Mouse (Mus musculus): ENCODE results near the gene Nup188.

Gene Nup188

DNA sequence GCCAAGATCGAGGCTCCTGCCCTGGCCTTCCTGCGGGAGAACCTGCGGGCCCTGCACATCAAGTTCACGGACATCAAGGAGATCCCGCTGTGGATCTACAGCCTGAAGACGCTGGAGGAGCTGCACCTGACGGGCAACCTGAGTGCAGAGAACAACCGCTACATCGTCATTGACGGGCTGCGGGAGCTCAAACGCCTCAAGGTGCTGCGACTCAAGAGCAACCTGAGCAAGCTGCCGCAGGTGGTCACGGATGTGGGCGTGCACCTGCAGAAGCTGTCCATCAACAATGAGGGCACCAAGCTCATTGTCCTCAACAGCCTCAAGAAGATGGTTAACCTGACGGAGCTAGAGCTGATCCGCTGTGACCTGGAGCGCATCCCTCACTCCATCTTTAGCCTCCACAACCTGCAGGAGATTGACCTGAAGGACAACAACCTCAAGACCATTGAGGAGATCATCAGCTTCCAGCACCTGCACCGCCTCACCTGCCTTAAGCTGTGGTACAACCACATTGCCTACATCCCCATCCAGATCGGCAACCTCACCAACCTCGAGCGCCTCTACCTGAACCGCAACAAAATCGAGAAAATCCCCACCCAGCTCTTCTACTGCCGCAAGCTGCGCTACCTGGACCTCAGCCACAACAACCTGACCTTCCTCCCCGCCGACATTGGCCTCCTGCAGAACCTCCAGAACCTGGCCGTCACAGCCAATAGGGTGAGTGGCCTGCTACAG, 29.4 kb upstream of the Nup188 start:
- no peak for DNase-seq (ENCODE audit: low spot score)

DNA sequence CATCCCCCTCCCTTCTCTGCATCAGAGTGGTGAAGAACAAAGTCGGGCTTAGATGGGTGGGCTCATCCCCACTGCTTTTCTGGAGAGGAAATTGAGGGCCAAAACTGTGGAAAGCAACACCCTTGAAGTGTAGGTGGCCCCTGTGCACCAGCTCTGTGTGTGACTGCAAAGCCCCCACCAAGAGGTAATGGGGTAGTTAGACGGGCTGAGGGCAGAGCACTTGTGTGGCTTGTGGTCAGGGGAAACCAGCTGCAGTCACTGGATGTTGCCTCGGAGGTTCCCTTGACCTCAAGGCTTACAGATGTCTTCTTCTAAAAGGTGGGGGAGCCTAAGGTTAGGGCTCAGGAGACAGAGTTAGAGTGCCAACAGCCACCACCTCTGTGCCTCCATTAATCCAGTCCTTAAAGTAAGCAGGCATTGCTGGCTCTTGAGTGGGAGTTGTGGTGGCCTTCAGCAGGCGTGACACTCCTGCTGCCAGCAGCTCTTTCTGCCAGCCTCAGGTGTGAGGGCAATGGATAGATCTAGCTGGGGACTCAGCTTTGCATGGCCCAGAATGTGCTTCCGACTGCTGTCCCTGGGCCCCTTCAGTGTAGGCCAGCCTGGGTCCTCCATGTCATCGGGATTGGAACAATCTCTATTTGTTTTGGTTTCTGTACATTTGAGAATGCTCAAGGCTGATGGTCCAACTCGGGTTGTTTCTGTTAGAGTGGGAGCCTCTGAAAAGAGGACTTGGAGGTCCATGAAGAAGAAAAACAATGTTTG, 28.3 kb upstream of the Nup188 start:
- no peak for DNase-seq (ENCODE audit: low spot score)

DNA sequence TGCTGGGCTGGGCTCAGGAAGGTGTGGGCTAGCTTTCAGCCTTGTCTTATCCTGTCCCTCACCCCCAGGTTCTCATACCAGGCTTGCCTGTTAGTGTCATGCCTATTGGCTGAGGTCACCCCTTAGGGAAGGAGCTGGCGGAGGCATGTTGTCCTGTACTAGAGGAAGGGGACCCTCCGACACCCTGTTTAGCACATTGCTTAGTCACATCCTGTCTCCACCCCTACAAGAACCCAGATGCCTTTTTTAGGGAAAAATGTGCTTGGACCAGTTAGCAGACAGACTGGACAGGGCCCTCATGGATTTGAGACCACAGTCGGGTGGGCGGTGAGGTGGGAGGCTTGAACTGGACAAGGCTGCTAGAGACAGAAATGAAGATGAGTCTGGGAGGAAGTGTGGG, 27.6 kb upstream of the Nup188 start:
- DNase-seq (ENCODE audit: low spot score), result no peak

- DNase-seq (ENCODE audit: low spot score), result no peak
These were observed 26.8 kb upstream of the Nup188 start for GRCm38 (mm10) chr2:30259131-30260064.

- no peak for DNase-seq (ENCODE audit: low spot score)
These were observed 25.0 kb upstream of the Nup188 start for GRCm38 (mm10) chr2:30261064-30261736.

DNA sequence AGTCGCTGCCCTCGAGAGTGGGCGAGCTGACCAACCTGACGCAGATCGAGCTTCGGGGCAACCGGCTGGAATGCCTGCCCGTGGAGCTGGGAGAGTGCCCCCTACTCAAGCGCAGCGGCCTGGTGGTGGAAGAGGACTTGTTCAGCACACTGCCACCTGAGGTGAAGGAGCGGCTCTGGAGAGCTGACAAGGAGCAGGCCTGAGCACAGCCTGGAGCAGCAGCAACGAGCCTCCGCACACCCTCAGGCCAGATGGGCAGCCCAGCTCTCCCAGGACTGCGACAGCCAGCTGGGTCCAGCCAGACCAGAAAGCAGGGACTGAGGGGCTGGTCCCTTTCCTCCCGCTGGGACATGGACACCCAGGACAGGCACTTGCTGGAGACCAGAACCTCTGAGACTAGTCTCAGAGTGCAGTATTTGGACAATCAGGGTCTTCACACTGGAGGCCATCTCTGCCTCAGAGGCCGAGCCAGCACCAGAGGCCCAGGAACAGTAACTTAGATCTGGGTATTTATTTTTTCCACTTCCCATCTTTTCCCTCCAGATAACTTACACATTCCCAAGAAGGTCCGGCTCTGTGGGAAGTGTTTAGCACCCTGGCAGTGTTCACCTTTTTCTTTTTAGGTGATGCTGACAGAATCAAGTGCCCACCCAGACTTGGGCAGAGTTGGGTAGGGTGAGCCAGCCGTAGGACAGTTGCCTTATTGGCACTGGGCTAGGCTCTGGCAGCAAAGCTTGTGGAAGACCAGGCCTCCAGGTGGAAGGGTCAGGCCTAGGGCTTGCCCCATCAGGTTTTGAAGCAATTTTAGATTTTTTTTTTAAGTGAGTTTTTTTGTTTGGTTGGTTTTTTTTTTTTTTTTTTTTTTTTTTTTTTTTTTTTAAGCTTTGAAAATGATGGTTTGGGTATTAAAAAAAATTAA, 24.0 kb upstream of the Nup188 start:
- DNase-seq (ENCODE audit: low spot score), result no peak

DNA sequence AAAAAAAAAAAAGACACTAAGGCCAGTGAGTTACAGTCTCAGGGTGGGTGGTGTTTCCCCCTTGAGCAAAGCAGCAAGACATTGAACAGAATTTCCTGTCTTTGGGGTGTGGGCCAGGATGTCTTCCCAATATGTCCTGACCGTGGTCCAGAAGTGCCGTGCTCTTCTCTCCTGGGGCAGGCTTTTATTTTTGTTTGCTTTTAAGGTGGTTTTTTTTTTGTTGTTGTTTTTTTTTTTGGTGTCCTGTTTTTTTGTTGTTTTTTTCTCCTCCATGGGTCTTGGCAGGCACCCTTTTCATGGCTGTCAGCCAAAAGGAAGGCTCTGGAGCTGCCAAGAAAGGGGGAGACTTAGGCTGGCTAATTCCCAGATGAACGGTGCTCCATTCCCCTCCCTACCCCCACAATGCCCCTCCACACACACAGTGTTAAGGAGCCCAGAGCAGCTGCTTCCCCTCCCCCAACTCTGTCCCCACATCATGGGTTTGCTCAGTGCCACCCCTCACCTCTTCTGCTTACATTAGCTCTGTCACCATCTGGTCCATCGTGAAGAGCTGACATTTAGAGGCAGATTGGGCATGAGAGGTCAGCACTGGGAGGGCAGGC, 23.3 kb upstream of the Nup188 start:
- DNase-seq (ENCODE audit: low spot score), result no peak

DNA sequence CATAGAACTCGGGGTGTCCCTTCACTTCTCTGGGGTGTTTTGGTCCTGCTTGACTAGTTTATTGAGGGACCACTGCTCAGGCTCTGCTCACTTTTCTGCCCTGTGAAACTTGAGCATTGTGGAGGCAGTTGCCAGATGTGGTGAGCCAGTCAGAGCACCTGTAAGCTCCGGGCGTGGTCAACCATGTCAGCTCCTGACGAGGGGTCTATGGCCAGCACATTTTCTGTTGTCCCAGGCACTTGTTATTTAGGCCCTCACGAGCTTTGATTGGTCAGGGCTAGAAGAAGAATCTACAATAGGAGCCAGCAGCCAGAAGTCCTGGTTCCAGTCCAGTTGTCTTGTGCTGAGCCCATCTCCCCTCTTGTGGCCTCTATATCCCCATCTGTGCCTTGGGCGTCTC, 22.4 kb upstream of the Nup188 start:
- no peak for DNase-seq (ENCODE audit: low spot score)

DNA sequence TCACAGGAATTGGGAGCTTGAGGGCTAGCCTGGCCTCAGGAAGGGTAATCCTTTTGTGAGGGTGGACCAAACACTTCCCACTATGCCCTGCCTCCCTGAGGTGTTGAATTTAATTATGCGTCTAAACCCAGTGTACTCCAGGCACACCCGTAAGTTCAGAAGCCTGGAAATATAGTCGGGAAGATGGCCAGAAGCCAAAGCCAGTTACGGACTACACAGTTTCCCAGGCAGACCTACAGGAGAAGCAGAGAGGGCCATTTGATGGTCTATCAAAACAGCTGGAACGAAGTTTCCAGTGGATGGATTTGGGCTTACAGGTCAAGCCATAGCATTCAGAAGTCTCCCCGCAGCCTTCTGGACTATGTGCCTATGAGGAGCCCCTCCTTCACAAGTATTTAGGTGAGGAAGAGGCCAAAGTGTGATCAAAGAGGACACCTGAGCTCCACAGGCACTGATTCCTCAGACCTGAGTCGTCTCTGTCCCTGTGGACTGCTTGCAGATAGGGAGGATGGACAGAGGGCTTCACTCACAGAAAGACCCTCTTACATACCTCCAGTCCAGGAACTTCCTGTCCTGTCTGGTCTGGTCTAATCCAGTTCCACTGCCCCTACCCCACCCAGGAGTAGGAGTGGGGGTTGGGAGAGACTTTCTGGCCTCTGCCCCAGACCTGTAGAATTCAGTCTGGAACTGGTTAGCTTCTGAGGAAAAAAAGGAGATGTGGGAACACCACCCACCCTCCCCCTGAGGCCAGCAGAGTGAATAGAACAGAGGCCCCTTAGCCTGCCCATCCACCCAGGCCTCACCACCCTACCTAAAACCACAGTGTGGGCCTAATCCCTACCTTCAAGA, 21.3 kb upstream of the Nup188 start:
- no peak for DNase-seq (ENCODE audit: low spot score)

DNA sequence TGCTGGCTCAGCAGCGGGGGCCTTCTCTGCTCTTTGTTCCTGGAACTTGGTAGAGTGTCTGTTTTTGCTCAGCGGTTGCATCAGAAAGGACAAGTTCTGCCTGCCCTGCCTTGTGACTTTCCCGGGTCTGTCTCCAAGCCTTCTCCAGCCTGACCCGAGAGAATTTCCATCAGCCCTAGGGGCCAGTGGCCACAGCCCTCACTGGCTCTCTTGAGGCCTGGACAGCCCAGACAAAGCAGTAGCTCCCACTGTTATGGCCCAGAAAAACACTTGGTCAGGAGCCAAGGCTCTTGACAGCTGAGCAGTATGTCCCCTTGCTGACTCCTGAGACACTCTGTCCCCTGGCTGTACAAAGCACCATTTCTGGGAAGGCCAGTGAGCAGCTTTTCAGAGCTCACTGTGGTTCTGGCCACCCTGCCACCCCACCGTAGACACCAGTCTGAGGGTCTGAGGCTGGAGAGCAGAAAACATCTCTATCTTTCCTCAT, 20.4 kb upstream of the Nup188 start, which contains the start of gene Phyhd1:
Gene Phyhd1 (plus strand): TSS at position 437 of the 487 bp plus-strand sequence.
- peak; percentile 74 for DNase-seq (ENCODE audit: low spot score)

DNA sequence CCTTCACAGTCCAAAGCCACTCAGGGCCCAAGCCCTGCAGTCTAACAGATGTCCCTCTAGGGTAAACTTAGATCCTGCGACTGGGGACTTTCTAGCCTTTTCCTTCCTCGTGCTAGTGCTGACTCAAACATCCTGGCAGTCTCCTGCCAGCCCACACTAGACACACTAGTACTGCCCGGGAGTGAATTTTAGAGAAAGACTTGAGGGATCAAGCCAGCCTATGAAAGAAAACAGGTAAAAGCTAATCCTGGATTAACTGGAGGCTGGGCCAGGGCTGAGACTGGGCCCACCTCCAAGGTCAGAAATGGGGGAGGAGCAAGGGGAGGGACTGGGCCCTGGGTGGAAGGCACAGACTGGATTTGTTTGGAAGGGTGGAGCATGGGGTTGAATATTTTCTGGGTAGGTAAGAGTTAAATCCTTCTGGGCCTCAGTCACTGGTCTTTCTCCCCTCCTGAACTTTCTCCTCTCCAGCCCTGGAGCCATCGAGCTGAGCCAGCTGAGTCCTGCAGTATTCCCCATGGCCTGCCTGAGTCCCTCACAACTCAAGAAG, 19.7 kb upstream of the Nup188 start:
- no peak for DNase-seq (ENCODE audit: low spot score)

GRCm38 (mm10) chr2:30267466-30267865, 18.7 kb upstream of the Nup188 start:
- DNase-seq (ENCODE audit: low spot score), result no peak

DNA sequence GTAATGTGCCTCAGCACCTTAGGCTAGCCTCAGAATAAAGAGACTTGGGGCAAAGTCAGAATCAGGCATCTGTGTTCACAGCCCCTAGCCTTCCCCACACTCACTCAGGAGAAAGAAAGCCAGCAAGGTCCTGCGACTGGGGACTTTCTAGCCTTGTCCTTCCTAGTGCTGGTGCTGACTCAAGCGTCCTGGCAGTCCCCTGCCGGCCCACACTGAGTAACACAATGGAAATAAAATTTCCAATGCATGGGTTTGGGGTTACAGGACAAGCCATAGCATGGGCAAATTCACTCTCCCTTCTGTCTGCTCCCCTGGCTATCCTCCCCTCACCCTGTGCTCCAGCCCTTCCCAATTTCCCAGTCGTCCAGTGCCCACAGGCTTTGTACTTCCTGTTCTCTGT, 17.8 kb upstream of the Nup188 start:
- DNase-seq (ENCODE audit: low spot score), result no peak

DNA sequence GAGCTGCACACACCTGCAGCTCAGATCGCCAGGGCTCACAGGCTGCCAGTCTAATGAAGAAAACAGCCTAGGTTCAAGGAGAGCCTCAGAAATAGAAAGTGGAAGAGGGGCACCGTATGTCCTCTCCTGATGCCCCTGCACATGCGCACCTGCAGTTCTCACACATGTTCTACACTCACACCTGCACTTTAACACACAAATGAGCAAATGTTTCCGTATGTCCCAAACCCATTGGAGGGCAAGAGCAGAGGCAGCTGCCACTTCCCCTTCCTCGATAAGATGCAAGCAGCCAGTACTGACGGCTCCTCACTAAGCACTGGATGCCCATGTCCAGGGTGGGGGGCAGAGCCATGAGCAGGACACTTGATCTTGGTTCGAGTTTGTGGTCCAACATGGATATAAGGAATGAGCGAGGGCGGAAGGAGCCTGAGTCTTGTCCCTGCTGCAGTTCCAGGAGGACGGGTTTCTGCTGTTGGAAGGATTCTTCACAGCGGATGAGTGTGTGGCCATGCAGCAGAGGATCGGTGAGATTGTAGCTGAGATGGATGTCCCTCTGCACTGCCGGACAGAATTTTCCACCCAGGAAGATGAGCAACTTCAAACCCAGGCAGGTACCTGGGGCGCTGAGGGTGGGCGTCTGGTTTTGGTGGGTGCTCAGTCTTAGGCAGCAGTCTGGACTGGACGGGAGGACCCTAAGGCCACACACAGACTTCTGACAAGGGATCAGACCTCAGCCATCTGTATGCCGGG, 16.8 kb upstream of the Nup188 start:
- no peak for DNase-seq (ENCODE audit: low spot score)

DNA sequence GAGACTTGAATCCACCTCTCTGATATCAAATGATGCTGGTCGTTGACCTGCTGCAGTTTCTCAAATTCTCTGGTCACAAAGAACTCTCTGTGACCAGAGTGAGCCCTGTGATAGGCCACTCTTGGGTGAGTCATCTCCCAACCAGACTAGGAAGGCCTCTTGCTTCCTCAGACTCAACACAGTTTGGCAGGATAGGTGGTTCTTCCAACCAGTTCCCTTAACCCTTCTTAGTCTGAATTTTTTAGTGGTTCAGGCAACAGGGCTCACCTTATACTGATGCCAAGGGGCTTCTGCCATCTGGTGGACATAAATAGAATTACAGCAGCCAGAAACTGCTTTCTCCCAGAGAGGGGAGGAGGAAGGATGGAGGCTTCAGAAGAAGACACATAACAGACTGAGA, 16.1 kb upstream of the Nup188 start:
- peak; percentile 66 for DNase-seq (ENCODE audit: low spot score)

DNA sequence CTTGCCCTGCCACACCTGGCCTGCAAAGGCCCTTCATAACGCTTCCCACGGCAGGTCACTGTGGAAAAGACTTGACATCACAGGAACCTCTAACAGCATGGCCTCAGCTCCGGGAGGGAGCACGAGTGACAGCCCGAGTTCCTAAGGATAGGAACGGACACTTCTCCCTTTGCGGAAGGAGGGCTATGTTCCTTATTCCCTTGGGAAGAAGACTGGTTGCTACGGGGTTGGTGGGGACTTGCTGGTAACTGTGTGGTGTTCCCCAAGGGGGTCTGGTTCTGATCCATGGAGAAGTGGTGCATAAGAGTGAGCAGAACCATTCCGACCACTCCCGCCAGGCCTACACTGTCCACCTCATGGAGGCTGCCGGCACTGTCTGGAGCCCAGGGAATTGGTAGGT, 5.5 kb upstream of the Nup188 start, which contains the start of gene Gm28038:
Gene Gm28038 (plus strand): TSS at position 301 of the 400 bp plus-strand sequence.
- DNase-seq (ENCODE audit: low spot score), result no peak

- DNase-seq (ENCODE audit: low spot score), result no peak
These were observed 4.5 kb upstream of the Nup188 start for GRCm38 (mm10) chr2:30281651-30282050.

GRCm38 (mm10) chr2:30283193-30283592, 3.0 kb upstream of the Nup188 start:
- no peak for DNase-seq (ENCODE audit: low spot score)

Measured in left cerebral cortex, adult 11 months (tissue).